Mouse (Mus musculus) bone marrow, adult 2 months (tissue): Measurements from ENCODE around the gene Slc22a4.

Source experiments
- CTCF ChIP-seq: fragments of 200-500 bp; IDR thresholded peaks from 2 replicates; pipeline ENCODE4 v1.5.1; 2011; ENCODE audit warnings: low read length, control low read depth; ENCODE audit not compliant: control insufficient read depth, insufficient read depth
- POLR2A ChIP-seq: fragments of 200-500 bp; IDR thresholded peaks from 2 replicates; pipeline ENCODE4 v1.6.1; 2011; ENCODE audit warnings: low read depth, mild to moderate bottlenecking, control low read depth, low read length, borderline replicate concordance; ENCODE audit not compliant: control insufficient read depth

DNA sequence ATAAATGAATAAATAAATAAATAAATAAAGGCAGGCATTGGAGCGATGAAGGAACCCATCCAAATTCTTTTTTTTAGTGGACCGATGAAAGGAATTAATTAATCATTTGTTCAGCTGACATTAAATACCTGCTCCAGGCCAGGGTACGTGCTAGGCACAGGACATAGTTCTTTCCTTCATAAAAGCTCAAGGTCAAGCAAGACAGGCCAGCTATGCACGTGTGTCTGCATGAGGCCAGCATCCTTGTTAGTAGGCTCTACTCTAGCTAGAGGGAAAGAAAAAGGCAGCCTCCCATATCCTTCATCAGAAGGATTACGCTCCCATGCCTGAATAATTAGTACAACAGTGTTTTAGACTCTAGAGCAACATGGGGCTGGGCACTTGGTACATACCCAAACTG, 14.9 kb downstream of the Slc22a4 start:
- no peak for TF ChIP-seq POLR2A
- TF ChIP-seq CTCF = no peak
